Mouse (Mus musculus) T-helper 1 cell (primary cell): Measurements from ENCODE around the gene Maneal.

Source experiments
- in situ Hi-C: fragments of 300-600 bp; cut with MboI, MseI; formaldehyde crosslinking; loops from one replicate; pipeline ENCODE4 v1.15.1; 2025; ENCODE audit warnings: high pct_unique_total_duplicates

Gene Maneal

DNA sequence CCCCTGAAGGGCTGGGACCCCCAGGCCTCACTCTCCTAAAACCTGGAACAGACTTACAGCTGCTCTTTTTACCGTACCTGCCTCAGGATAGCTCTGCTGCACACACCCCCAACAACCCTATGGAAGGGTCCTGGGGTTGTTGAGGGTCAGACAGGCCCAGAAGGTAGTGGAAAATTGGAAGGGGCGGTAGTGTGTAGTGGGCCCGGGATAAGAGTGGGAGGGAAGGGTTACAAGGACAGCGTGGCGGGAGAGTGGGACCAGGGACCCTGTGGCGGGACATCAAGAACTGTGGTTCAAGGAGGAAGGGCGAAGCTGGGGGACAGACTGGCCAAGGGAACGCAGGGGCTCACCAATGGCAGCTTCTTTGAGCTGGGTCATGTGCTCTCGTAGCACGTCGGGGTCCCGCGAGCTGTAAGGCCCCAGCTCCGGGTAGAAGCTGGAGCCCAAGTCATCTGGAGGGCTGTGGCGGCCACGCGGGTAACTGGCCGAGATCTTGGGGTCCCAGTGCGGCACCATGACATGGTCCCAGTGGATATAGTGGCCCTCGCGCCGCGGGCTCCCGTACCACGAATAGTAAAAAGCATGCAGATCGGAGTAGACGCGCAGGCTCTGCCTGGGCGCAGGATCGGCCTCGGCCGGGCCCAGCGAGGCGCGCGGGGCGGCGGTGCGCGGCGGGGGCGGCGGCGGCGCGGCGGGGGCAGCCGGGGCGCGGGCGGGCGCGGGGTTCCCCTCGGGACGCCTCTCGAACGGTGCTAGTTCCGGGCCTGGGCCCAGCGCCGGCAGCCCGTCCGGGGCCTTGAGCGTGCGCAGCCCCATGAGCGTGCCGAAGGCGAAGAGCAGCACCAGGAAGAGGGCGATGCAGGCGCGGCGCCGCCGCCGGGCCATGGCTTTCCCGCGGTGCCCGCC, at the start of gene Maneal:
Maneal (minus strand) TSS at position 889 of the 906 bp plus-strand sequence.
- in situ Hi-C loops: no loop called here

DNA sequence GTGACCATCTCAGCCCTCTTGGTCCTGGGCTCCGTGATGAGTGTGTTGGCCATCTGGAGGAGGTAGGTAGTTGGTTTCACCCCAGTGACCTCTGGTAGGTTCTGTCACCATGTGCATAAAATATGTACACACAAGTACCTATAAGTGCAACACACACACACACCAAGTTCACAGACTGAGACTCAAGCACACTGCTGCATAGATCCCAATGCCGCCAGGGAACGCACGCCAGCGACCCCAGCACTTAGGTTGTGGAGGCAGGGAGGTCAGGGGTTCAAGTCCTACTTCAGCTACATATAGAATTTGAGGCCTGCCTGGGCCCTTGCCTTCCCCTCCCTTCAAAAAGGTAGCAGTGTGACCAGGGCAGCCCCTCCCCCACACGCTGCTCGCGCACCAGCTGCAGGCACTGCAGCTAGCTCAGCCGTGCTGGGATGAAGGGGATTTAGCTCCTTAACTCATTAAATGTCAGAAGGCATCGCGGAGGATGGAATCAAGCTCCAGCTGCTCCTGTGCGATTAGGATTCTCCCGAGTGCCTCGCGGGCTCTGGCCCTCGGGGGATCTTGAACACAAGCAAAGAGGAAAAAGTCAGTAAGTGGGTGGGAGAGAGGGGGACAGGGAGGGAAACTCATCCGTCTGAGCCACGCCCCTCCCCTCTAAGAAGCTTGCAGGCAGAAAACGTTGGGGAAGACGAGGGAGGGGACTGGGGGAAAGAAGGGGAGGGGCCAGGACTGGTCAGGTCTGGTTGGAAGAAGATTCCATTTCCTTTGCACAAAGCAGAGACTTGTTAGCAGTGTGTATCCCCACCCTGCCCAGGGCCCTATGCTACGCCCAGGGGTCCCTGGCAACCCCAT, 44.2 kb upstream of the Maneal start:
- in situ Hi-C loops: no loop called here

DNA sequence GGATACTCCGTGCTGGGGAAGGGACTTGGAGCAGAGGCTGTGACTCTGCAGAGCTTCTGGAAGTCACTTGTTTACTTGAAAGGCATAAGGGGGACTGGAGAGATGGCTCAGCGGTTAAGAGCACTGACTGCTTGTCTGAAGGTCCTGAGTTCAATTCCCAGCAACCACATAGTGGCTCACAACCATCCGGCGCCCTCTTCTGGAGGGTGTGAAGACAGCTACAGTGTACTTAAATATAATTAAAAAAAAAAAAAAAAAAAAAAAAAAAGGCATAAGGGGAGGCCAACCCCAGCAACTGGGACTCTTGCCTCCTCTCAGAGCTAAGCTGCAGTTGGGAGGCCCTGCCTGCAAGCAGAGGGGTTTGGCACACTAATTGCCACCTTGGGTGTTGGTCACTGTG, 43.4 kb upstream of the Maneal start:
- in situ Hi-C loops: no loop called here

DNA sequence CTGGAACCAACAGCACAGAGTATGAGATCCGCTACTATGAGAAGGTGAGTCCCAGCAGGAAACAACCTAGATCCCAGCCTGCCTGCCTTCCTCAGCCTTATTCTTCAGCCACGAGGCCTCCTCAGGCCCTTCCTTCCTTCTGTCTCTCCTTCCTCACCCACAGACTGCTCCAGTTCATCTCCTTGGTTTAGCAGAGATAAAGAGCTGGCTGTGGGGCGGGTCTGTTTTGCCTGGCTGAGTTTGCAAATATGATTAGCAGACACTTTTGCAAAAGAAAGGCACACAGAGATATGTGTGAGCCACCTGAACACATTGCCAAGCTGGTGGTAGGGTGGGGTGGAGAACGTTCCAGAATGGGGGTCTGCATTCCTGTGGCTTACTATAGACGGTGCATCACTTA, 37.9 kb upstream of the Maneal start:
- in situ Hi-C loops: loop anchor here (5.0 kb wide), 1 partner anchor 787 kb away; no protein-coding TSS in a partner anchor

DNA sequence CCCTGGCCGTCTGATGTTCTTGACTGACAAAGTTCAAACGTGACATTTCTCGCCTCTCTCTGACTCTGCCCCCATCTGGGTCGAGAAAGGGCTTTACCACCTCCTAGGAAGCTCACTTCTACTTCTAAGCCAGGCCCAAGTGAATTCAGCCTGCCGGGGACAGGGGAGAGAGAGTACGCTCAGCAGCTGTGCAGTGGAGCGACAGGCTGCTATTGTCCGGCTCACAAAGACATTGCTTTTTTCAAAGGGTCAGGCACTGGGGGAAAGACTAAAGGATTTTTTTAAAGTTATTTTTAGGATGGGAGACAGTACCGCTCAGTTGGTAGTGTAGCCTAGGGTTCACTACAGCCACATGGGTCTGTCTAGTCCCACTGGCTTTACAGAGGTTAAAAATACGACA, 36.5 kb upstream of the Maneal start:
- in situ Hi-C loops: loop anchor here (5.0 kb wide), 1 partner anchor 789 kb away; no protein-coding TSS in a partner anchor

DNA sequence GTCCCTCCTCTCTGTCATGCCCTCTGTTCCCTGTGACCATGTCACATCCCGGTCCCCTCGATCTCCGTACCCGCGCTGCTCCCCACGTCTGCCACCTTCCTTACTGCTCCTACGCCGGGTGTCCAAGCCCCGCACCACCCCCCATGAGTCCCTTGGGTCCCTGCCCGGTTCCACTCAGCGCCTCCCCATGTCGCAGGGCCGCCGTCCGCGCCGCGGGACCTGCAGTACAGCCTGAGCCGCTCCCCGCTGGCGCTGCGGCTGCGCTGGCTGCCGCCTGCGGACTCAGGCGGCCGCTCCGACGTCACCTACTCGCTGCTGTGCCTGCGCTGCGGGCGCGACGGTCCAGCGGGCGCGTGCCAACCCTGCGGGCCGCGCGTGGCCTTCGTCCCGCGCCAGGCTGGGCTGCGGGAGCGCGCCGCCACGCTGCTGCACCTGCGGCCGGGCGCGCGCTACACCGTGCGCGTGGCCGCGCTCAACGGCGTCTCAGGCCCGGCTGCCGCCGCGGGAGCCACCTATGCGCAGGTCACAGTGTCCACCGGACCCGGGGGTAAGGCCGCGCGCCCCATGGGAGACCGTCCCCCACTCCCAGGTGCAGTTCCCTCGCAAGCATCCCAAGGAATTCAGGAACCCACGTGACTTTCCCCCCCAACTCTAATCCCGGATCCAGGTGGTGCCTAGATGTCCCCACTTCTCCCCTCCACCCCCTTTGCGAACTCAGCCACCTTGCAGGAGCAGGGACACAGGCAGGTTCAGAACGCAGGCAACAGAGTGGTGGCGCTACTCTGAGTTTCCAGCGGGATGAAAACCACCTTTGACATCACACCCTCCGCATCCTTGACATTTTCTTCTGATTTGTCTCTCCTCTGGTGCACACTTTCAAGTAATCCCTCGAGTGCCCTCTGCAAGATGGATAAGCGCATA, 32.8 kb upstream of the Maneal start:
- in situ Hi-C loops: loop anchor here (5.0 kb wide), 1 partner anchor 793 kb away; no protein-coding TSS in a partner anchor

DNA sequence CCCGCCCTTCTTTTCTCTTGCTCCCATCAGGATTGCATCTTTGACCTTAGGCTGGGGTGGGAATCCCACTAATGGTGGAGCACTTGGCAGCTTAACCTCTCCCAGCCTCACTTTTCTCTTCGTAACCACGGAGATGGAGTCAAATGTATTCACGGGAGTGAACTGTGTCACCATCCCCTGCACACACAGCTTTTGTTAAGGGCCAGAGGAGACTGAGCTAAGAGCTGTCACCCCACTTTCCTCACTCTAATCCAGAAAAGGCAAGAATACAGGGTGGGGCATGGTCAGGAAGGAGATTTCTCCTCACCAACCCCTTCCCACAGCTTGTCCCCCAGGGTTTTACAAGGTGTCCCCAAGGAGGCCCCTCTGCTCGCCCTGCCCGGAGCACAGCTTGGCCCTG, 31.8 kb upstream of the Maneal start:
- in situ Hi-C loops: no loop called here

DNA sequence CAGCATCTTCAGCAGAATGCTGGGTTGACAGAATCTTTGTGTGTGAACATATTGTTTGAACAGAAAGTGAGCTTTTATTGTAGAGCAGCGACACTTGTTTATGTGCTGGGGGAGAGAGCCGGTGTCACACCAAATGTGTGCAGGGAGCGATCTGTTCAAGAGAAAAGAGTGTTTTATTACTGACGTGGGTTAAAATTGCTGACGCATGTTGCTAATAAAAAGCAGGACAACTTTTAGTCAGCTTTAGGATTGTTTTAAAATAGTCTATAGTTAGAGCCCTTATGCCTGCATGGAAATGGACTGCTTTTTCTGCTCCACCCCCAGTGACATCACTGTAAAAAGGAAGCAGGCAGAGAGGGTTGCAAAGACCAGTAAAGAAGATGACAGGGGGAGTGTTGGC, 28.9 kb upstream of the Maneal start:
- in situ Hi-C loops: no loop called here

DNA sequence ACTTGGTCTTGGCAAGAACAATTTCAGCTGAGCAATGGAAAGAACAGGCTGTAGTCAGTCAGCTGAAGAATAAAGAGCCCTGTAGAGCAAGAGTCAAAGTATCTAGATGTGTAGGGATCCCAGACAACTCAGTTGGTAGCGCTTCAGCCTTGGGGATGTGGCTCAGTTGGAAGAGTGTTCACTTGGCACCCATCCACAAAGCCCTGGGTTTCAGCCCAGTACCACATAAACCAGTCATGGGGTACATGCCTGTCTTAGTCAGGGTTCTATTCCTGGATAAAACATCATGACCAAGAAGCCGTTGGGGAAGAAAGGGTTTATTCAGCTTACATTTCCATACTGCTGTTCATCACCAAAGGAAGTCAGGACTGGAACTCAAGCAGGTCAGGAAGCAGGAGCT, 28.0 kb upstream of the Maneal start:
- in situ Hi-C loops: loop anchor here (10.0 kb wide), 1 partner anchor 1105 kb away; no protein-coding TSS in a partner anchor

DNA sequence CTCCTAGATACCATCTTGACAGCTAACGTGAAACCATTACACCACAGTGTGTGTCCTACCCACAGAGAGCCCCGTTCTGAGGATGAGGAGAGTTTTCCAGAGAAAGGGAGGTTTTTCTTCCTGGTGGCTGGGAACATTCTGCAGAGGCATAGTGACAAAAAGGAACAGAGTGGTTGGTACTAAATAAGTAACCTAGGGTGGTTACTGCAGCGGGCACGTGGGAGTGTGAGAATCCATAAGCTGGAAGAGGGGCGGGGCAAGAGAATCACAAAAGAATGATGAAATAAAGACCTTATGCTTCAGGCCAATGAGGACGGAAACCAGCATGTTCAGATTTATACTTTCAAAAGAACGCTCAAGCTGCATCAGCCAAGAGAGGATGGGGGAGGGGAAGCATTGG, 26.7 kb upstream of the Maneal start:
- in situ Hi-C loops: loop anchor here (10.0 kb wide), 1 partner anchor 1106 kb away; no protein-coding TSS in a partner anchor

DNA sequence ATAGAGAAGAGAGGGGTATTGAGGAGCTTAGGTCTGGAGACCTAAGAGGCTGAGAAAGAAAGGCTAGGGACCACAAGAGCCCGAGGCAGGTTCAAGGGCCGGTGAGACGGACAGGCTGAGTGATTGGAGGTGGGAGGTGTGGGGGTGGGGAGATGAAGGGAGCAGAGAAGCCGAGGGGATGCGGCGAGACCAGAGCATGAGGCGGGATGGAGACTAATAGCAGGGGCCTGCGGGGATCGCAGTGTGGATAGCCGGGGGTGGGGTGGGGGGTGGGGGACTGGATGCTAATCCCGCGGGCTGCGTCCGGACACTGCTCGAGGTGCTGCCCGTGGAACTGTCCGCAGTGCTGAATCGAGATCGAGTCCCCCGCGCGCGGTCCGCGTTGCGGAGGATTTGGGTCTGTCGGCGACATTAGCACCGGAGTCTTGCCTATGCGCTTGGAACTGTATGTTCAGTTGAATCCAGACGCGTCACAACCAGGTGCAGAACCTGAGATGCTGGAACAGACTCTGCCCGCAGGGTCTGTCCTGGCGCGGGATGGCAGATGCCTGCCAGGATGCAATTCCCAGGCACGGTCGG, 20.3 kb upstream of the Maneal start:
- in situ Hi-C loops: loop anchor here (10.0 kb wide), 1 partner anchor 1113 kb away; no protein-coding TSS in a partner anchor

DNA sequence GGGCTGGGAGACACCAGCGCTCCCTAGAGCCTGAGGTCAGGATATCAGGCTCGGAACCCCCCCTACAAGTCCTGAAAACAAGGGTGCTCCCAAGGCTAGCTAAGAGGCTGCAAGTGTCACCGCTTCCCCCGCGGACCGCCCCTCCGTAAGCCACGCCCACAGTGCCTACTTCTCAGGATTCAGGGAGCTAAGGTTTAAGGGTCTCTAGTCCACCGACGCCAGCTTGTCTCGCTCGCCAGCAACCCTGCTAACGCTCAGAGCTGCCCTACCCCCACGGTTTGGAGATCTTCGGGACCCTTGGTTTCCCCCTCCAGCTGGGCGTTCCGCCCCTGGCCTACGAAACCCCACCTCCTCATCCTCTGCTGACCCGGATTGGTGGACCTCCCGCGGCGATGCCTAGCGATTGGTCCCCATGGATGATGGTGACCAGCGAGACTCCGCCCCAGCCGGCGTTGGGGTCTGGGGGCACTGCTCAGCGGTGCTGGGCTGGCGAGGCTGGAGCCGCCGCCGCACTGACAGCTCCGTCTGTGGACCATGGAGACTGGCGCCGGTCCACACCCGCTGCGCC, 19.5 kb upstream of the Maneal start:
- in situ Hi-C loops: loop anchor here (10.0 kb wide), 1 partner anchor 1113 kb away; no protein-coding TSS in a partner anchor

DNA sequence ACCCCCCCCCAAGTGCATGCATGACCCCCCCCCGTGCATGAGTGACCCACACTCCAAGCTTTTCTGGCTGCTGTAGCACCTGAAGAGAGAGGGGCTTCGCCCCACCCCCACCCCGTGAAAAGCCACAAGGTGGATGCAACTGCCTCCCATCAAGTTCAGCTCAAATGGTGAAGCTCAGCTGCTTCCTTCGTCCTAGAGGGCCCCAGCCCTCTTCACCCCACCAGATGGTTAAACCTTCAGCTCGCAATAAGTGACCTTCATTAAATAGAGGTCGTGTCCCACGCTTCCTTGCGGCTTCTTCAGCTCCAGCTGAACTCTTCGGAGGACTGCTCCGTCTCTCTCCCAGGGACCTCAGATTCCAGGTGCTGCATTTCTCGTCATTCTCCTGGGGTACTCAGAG, 18.6 kb upstream of the Maneal start, which contains the start of gene Epha10:
Epha10 (plus strand) TSS at position 301 of the 400 bp plus-strand sequence.
- in situ Hi-C loops: loop anchor here (10.0 kb wide), 1 partner anchor 1114 kb away; no protein-coding TSS in a partner anchor

DNA sequence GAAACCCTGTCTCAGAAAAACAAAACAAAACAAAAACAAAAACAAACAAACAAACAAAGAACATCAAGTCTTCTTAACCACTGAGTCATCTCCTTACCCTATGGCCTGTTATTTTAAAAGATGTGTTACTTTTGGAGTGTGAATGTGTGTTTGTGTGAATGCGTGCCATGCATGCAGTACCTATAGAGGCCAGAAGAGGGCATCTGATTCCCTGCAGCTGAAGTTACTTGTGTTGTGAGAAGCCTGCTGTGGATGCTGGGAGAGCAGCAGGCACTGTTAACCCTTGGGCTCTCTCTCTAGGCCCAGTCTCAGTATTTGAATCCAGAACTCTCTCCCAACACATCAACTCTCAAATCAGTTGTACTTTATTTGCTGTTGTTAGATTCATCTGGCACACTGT, 10.7 kb upstream of the Maneal start:
- in situ Hi-C loops: no loop called here

DNA sequence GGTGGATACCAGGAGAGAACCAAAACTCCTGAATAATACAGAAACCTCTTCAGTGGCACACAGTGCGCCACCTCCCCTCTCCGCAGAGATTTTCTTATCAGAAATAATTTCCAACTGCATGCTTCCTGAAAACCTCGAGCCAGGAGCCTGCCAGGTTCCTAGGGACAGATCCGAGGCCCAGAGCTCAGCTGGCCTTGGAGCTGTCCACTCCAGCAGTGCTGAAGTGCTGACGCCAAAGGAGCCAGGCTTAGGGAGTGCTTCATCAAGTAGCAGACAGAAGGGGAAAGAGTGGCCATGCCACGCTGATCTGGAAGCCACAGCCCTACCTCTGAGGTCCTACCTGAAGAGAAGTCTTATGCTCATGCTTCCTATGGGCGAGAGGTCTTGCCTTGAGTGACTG, 1.5 kb downstream of the Maneal start:
- in situ Hi-C loops: no loop called here

DNA sequence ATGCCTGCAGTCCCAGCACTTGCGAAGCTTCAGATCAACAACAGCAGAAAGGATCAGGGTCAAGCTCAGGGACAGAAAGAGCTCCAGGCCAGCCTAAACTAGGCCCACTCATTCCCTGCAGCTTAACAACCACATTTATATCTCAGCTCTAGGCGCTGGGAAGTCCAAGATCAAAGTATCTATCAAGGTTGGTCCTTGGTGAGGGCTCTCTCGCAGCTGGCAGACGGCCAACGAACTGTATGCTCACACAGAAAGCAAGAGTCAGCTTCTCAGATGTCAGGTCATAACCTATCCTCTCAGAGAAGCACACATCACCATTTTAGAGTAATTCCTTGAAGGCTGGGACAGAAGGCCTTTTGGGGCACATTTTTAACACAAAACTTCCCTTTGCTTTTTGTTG, 3.6 kb downstream of the Maneal start:
- in situ Hi-C loops: no loop called here

DNA sequence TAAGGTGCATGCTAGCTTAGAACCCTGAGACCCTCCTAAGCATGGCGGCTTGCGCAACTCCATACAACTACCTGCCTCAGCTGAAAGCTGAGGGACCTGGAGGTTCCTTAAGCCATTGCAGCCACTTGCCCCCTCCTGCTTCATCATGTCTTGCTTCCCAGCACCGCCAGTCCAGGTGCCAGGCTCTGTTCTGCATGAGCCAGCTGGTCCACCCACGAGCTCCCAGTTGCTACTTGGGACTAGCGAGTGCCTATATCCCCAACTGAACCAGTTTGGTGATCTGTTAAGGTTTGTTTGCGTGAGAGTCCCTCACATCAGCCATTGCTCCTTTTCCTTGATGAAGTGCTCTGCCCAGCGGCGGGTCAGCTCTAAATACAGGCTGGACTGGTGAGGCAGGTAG, 5.7 kb downstream of the Maneal start:
- in situ Hi-C loops: no loop called here

DNA sequence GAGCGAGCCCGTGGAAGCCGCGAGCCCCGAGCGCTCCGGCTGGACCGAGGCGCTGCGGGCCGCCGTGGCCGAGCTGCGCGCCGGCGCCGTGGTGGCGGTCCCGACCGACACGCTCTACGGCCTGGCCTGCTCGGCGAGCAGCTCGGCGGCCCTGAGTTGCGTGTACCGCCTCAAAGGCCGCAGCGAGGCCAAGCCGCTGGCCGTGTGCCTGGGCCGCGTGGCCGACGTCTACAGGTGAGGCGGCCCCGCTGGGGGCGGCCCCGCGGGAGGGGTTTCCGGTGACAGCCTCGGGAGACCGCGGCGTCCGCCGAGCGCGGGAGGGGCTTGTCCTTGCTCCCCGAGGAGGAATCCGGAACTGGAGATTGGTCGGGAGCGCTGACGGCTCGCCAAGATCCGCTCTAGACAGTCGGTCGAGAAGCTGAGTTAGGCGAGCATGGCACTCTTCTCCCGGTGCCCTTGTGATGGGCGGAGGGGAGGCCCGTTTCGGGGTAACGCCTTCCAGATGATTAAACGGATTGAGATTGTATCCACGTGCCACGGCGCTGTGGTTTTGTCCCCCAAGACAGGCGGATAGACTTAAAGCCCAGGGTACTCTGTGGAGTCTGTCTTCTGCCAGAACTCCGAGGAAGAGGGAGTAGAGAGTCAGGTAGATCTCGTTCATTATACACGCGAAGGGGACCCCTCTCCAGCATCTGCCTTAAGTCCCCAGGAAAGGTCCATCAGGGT, 10.9 kb downstream of the Maneal start, which contains the start of gene 1110065P20Rik:
1110065P20Rik (minus strand) TSS at position 264 of the 726 bp plus-strand sequence.
- in situ Hi-C loops: no loop called here

DNA sequence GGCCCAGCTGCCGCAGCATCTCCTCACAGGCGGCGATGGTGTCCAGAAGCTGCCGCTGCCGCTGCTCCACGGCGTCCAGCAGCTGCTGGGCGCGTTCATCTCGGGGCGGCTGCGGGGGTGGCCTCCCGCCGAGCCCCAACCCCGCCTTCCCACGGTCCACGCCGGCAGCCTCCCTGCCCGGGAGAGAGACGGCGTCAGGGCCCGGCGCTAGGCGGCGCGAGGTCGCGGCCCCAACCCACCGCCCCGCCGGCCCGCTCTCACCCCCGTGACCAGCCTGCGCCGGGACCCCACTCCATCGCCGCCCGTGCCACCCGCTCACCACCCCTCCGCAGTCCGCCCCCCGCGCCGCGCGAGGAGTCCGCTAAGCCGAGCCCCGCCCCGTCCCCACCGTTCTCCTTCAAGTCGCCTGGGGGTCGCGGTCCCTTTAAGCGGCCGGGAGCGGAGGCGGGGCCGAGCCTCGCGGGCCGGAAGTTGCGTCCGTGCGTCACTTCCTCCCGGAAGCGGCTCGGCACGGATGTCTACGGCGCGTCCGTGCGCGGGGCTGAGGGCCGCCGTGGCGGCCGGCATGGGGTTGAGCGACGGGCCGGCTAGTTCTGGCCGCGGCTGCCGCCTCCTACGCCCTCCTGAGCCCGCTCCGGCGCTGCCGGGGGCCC, 11.6 kb downstream of the Maneal start, which contains the start of gene Yrdc:
Yrdc (plus strand) TSS at position 419 of the 653 bp plus-strand sequence.
- in situ Hi-C loops: no loop called here
